Mouse (Mus musculus) liver (tissue): ENCODE results near the gene Trp53.

Source experiments
- DNase-seq: peaks from one replicate; pipeline ENCODE4 v3.0.0-alpha.2; 2020; ENCODE audit warnings: mixed read lengths

The Trp53 gene

GRCm38 (mm10) chr11:69632284-69633089 is 52.3 kb downstream of the Trp53 start, which contains the start of gene Fxr2:
Gene Fxr2 (plus strand): TSS chr11:69632990.
- DNase-seq: peak; percentile 100

- DNase-seq: peak; percentile 76
Measured at GRCm38 (mm10) chr11:69633128-69633866, 53.1 kb downstream of the Trp53 start.

DNA sequence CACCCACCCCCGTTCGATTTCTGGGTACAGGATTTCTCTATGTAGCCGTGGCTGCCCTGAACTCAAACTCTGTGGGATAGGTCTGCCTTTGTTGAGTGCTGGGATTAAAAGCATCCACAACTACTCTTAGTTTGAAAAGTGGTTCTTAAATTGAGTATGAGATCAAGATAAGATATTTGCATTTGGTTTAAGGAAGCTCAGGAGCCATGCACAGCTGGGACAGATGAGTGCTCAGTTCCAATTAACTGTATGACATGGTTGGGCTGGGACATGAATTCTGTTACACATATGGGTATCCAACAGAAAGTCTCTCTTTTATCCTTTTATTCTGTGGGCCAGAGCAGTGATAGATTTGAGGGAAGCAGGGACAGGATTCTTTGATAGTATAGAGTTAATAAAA is 55.3 kb downstream of the Trp53 start:
- no peak for DNase-seq
